Mouse (Mus musculus): Measurements from ENCODE around the gene Igsf9b.

The Igsf9b gene

GRCm38 (mm10) chr9:27330374-27330773, 31.4 kb downstream of the Igsf9b start:
- no peak for DNase-seq (ENCODE audit: low read depth, low spot score)

GRCm38 (mm10) chr9:27331538-27331937, 32.5 kb downstream of the Igsf9b start:
- DNase-seq (ENCODE audit: low read depth, low spot score), result no peak

- no peak for DNase-seq (ENCODE audit: low read depth, low spot score)
Measured at GRCm38 (mm10) chr9:27334895-27335294, 35.9 kb downstream of the Igsf9b start.

- no peak for DNase-seq (ENCODE audit: low read depth, low spot score)
Measured at GRCm38 (mm10) chr9:27336962-27337636, 38.1 kb downstream of the Igsf9b start.

GRCm38 (mm10) chr9:27339168-27339567, 40.2 kb downstream of the Igsf9b start:
- no peak for DNase-seq (ENCODE audit: low read depth, low spot score)

GRCm38 (mm10) chr9:27346541-27347269, 47.7 kb downstream of the Igsf9b start:
- peak; percentile 20 for DNase-seq (ENCODE audit: low read depth, low spot score)

GRCm38 (mm10) chr9:27353082-27353481, 54.1 kb downstream of the Igsf9b start:
- DNase-seq (ENCODE audit: low read depth, low spot score), result no peak

- no peak for DNase-seq (ENCODE audit: low read depth, low spot score)
Measured at GRCm38 (mm10) chr9:27357893-27358292, 58.9 kb downstream of the Igsf9b start.

DNA sequence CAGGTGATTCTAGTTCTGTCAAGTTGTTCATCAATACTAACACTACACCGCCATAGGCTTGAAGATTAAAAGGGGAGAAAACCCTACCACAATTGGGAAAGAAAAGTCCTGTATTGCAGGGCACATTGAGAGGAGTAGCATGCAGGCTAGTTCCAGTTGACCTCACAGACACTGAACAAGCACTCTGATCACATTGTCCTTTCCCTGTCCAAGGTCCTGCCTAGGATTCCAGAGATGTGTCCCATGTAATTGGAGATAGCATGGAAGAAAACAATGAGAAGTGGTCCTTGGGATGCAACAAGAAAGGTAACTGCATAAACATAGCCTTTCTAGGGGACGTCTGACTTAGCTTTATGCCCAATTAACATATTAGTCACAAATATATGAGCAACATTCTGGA, 68.2 kb downstream of the Igsf9b start:
- peak; percentile 24 for DNase-seq (ENCODE audit: low read depth, low spot score)

- no peak for DNase-seq (ENCODE audit: low read depth, low spot score)
Measured at GRCm38 (mm10) chr9:27369108-27369507, 70.1 kb downstream of the Igsf9b start.

DNA sequence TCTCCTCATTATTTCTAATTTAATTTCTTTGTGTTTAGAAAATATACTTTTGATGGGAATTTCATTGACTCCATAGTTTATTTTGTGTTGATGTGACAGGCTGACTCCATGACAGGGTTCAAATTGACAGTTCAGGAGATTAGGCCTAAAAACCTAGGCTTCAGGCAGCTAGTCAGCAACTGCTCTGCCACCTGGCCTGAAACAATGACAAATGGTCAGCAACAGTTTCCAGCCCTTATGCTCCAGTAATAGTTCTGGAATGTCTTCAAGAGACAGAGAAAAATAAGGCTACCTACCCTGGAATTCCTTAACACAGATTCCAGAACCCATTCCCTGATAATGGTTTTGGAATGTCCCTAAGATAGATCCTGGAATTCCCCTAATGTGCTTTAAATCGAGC, 76.7 kb downstream of the Igsf9b start:
- DNase-seq (ENCODE audit: low read depth, low spot score), result peak; percentile 4

DNA sequence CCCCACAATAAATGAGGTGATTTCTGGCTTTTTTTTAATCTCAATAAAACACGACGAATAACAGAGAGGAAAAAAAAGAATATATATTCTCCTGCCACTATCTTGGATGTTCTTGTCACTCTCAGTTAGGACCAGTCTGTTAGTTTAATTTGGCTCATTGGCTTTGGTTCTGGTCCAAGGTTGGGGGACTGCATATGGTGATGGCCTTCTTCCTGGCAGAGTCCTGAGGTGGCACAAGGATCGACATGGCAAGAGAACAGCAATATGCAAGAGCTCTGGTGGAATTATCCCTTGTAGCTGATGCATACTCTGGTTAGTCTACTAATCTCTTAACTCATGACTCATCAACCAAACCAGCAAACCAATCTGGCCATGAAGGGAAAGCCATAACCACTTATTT, 87.9 kb downstream of the Igsf9b start:
- DNase-seq (ENCODE audit: low read depth, low spot score), result no peak

DNA sequence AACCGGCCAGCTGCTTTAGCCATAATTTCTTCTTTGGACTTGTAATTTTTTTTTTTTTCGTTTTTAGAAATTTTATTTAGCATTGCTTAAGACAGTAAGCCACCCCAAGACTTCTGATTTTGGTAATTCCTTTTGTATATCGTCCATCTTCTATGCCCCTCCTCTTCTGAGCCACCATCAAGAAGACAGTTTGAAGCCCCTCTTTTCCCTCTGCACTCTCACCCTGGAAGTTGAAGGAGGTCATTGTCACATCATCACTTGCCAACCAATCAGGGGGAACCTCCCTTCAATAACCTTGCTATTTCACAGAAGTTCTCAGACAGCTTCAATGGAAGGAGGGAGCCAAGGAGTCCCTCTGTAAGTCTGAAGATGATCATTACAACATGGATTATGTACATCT, 97.5 kb downstream of the Igsf9b start, which contains the start of gene Spata19:
Spata19 (plus strand) TSS at position 301 of the 400 bp plus-strand sequence.
- DNase-seq (ENCODE audit: low read depth, low spot score), result no peak

- DNase-seq (ENCODE audit: low read depth, low spot score), result no peak
Measured at GRCm38 (mm10) chr9:27401169-27401568, 102.2 kb downstream of the Igsf9b start.
